Mouse (Mus musculus) layer of hippocampus, postnatal 10 days (tissue): Measurements from ENCODE around the gene Klhl5. TPM values are rescaled to one million over a fixed set of nuclear protein-coding genes. Genes with fewer than 3 reads are reported as not detected.
A peak's percentile ranks its signal among the peaks of the same experiment; 100 is the strongest.
"Not testable (repeated sequence)": the region's sequence is repeated elsewhere in the genome, so short reads cannot be mapped to it uniquely, and the experiment has no call there.

Experiments
- DNase-seq, 2 experiments: peaks; one replicate each; pipeline ENCODE4 v3.0.0; 2021; ENCODE audit warnings: low spot score in 2 of 2
- total RNA-seq, 2 experiments: library from RNA; stranded (reverse); gene quantifications; 2 replicates each; pipeline ENCODE4 v1.2.3; 2021

Klhl5 gene
- total RNA-seq, 2 experiments from 2014 or later, result 92.8 to 100 TPM

DNA sequence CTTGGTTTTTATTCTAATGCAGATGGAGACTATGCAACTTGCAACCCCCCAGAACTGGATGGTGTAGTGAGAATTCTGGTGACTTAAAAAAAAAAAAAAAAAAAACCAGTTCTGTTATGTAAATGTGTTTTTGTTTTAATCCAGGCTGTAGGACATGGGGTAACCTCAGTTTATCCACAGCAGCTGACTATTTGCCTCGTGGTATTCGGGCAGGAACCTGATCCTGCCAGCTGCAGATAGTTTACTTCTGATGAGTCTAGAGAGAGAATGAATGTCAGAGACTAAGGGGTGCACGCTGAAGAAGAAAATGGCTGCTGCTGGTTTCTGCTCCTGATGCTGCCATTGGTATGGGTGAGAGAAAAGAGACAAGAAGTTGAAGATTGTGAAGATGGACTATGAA lies 11.3 kb upstream of the Klhl5 start:
- no peak for DNase-seq

DNA sequence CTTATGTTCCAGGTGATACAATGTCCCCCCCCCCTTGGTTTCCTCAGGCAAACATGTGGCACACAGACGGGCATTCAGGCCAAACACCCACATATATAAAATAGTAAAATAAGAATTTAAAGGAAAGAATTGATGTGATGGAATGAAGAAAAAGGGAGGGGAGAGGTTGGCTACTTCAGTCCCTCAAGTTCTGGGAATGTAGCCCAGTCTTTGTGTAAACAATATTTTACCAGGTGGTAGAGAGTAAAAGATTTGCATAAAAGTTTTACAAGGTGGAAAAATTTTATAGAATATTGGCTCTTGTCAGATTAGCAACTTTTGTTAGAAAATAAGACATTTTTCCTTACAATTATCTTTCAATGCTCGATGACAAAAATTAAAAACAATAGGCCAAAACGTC lies 10.5 kb upstream of the Klhl5 start:
- no peak for DNase-seq

DNA sequence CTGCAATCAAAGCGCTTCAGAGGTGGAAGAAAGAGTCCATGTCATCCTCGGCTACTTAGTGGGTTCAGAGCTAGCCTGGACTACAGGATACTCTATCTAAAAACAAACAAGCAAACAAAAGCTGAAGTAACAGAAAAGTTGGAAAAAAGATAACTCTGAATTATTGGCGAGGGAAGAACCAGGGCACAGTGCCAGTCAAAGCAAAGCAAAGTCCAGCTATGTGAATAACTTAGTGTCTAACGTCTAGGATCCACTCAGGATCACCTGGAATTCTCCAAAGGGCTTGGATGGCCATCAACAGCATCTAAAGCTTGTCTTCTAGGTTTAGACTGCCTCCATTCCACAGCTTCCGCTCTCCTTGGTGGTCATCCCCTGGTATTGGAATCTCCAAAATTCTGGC lies 9.9 kb upstream of the Klhl5 start:
- no peak for DNase-seq

DNA sequence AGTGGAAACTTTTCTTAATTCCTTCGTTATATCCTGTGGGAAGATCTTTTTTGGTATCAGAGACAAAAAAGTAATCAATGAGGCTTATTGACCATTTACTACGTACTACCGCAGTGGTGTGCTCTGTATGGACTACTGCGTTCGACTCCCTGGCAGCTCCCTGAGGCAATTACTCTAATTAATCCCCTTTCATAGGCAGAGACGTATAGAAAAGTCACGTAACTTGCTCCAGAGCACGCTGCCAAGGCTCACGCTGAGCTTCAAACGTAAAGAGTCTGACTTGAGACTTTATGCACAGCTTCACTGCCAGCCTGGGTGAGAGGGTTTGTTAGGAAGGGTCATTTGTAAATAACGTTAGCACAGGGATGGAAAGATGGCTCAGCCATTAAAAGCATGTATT lies 7.3 kb upstream of the Klhl5 start:
- no peak for DNase-seq

DNA sequence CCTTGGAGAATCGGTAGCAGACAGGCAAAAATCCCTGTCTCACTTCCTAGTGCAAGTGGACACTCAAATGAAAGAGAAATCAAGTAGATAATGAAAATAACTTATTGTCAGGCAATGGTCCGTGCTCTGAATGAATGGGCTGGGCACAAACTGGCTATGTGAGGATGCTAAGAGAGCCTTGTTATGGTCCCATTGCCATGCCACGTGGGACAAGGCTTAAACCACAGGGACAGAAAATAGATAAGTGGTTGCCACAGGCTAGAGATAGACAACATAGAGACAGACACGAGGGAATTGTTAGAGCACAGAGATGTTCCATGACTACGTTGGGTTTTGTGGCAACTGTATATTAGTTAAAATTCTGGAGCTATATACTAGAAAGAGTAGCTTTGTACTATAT lies 6.1 kb upstream of the Klhl5 start:
- DNase-seq, result no peak

DNA sequence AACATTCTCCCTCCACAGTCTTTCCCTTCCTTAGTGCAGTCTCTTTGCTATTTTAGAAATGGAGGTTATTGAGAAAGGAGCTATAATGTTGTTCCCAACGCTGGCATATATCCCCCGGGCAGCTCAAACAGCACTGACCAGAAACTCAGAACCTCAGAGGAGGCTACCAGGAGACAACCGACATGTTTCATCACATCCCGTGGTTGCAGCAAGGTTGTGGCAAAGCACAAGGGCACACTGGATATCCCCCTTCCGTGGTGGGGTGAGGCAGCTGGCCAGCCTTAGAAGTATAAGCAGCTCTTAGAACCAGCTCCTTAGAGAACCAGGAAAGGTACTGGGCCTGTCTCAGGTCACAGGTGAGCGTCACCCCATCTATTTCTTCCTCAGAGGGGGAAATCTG lies 5.7 kb upstream of the Klhl5 start:
- no peak for DNase-seq

DNA sequence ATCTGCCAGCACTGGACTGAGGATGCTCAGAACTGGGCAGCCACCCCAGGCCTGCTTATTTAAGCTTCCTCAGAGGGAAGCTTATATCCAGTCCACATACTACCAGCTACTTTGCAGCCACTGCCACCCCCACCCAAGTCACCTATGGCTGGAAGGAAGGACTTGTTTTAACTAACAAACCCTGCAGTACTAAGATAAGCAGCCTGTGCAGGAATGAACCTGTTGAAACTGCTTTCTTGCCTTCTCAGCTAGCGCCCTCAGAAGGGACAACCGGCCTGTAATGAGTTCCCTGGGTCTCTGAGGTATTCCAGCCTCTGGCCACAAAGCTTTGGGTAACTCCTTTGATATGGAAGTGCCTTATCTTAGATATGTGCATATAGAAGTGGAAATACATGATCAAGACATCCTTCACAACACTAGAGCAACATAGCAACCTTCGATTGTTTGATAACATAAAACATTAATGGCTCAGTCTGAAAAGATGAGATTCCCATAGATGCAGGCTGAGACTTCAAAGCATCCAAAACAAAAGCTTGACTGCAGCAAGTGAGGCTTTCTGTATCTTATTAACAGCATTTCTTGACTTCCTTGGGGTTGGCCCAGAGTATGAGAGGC lies 5.2 kb upstream of the Klhl5 start:
- DNase-seq, result no peak

DNA sequence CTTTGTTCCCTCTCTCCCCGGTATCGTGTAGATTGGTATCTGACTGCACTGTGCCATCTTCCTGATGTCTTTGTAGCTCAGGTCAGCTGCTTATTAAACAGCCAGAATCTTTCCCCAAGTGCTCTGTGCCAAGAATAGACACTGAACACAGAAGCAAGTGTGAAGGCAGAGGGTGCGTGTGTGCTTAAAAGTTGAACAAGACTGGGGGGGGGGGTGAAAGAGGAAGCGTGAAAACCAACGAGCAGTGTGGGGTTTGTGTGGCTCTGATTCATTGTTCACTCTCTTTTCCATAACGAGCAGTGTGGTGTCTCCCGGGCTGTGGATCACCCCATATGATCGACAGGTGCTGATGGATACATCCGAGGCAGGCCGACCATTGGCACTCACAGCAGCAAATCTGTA lies 4.7 kb upstream of the Klhl5 start:
- no peak for DNase-seq

DNA sequence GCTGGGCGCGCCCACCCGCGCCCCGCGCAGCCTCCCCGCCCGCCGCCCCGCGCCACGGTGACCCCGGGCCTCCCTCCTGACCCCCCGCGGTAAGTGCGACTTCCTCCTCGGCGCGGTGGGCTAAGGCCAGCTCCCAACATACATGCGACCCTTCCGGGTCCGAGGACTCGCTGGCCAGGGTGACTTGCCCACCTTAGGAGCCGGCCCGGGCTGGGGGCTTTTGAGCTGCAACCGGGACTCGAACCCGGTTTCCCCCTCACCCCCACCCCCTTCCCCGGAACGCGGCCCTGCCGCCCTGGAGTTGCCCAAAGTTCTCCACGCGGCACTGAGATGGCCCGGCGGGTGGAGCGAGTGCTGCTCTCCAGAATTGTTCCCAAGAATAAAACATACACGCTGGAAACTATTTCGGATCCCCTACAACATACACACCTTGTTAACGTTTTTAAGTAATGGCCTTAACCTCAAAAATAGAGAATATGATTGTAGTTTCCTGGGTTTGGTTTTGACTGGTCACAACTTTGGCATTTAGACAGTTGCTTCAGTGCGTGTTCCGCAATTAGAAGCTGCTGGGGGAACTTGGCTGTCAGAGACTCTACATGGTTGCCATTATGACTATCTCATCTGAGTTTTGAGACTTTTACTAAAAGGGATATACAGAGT lies 564 bp downstream of the Klhl5 start:
- DNase-seq, result peak; percentile 21 to 40

DNA sequence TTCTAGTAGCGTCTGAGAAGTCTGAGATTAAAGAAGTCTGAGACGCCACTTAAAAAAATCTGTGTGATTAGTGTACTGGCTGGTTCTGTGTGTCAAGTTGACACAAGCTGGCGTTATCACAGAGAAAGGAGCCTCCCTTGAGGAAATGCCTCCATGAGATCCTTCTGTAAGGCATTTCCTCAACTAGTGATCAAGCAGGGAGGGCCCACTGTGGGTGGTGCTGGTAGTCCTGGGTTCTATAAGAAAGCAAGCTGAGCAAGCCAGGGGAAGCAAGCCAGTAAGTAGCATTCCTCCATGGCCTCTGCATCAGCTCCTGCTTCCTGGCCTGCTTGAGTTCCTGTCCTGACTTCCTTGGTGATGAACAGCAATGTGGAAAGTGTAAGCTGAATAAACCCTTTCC lies 4.9 kb downstream of the Klhl5 start:
- DNase-seq, result not testable (repeated sequence)

DNA sequence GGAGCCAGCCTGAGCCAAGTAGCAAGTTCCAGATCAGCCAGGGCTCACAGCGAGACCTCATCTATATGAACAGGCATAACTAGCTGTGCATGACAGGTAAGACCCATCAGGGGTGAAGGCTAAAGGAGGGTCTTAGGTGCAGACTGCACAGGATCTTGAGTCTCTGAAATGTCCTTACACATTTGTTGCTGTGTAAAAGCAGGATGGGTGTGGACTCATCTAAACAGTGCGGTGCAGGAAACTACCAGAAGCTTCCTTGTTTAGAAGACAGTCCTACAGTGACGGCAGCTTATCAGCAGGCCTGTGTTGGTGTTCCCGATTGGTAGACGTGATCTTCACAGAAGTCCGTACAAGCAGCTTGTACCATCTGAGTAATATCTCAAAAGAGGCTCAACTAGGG lies 6.0 kb downstream of the Klhl5 start:
- no peak for DNase-seq

DNA sequence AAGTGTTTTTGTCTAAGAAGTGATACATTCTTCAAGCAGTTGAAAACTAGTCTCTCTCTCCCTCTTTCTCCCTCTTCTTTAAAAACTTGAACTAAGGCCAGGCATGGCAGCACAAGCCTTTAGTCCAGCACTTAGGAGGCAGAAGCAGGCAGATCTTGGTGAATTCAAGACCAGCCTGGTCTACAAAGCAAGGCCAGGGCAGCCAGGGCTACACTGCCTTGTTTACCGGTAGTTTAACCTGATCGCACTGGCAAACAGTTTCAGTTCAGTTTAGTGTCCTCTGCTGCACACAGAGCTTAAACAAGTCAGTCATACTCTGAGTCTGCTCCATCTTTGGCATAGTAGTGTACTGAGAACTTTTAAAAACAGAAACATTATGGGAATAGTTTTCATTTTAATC lies 9.4 kb downstream of the Klhl5 start:
- no peak for DNase-seq

DNA sequence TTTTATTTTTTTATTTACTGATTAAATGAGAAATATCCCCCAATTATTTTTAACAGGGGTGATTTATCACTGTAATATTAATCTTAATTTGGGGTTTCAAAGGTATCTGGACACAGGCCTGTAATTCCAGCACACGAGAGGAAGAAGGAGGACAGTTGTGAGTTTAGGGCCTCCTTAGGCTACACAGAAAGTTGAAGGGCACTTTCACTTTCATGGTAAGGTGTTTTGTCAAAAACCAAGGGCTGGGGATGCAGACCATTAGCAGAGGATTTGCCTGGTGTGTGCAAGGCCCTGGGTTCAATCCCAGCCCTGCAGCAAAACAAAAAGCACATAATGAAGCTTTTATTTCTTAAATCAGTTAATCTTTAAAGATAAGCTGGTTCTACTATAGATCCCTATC lies 12.2 kb downstream of the Klhl5 start:
- no peak for DNase-seq

DNA sequence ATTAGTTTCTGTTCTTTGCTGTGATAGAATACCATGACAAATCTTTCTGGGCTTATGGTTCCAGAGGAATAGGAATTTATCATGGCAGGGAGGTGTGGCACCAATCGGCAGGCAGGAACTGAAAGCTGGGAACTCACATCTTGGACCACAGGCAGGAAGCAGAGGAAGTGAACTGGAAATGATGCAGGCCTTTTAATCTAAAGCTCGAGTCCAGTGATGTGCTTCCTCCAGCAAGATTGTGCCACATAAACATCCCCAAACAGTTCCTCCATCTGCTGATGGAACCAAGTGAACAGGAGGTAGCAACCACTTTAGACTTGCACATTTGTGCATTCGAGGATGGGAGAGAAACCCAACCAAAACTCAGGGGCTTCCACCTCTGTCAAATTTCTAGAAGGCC lies 12.6 kb downstream of the Klhl5 start:
- DNase-seq, result no peak

DNA sequence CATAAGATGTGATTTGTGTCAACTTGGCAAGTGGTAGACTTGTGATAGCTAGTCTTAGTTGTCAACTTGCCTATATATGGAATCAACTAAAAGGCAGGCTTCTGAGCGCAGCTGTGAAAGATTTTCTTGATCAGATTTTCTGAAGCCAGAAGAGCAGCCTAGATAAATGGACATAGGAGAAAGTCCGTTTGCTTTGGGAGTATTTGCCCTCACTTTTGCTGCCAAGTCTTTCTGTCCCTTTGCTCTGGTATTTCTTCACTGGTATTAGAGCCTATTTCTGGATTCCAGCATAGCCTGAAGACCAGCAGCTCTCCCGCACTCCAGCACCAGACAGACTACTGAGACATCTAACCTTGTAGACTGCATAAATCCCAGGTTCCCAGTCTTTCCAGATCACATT lies 15.3 kb downstream of the Klhl5 start:
- no peak for DNase-seq

DNA sequence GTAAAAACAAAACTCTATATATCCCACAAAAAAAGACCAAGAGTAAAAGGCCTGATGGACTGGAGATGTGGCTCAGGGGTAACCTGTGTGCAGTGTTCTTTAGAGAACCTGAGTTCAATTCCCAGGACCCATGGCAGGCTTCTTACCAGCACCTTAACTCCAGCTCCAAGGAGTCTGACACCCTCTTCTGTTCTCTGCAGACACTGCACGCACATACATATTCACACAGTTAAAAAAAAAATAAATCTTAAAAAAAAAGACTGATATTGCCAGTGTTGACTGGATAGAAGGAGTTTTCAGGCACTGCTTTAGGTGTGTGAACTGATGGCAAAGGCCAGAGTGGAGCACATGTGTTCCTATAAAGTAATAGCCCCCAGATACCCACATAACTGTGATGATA lies 18.8 kb downstream of the Klhl5 start:
- DNase-seq, result no peak

DNA sequence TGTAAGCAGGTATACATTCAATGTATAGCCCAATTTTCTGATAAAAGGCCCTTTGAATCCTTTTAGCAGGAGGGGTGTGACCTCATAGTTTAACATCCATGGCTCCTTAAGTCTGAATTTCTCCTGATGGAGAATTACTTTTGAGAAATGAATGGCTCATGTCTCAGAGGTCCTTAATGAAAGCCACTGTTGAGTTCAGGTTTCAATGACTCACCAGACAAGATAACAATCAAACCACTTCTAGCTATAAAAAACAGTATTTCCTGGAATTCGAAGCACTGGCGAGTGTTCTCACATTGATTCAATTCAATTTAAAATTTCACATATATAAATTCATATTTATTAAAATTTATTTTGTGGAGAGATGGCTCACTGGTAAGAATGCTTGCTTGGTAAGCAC lies 21.1 kb downstream of the Klhl5 start:
- no peak for DNase-seq

DNA sequence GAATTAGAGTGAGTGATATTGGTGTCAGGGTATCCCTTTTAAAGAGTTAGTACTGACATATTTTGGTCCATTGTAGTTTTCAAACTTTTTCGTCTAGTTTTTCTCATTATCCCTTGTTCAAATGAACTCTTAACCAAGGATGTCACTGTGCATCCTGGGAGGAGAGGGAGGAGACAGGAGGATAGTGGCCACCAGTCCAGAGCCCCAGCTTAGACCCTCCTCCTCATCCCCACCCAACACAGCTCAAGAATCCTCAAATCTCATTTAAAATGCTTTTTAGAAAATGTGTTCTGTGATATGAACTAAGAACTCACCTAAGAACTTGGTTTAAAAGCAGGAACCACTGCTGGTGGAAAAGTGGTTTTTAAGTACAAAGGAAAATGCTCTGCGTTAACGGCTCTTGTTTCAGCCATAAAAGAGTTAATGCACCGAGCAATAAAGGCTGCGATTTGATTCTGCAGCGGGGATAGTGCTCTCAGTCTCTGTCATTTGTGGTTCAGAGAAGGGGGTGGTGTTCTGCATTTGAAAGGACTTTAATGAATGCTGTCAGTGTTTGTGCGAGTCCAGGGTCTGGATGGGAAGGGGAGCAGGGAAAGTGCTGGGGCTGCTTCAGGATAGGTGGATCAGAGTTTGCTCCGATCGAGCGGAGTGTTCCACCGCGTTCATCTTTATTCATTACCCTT lies 23.3 kb downstream of the Klhl5 start:
- DNase-seq, result peak; percentile 61 to 68

DNA sequence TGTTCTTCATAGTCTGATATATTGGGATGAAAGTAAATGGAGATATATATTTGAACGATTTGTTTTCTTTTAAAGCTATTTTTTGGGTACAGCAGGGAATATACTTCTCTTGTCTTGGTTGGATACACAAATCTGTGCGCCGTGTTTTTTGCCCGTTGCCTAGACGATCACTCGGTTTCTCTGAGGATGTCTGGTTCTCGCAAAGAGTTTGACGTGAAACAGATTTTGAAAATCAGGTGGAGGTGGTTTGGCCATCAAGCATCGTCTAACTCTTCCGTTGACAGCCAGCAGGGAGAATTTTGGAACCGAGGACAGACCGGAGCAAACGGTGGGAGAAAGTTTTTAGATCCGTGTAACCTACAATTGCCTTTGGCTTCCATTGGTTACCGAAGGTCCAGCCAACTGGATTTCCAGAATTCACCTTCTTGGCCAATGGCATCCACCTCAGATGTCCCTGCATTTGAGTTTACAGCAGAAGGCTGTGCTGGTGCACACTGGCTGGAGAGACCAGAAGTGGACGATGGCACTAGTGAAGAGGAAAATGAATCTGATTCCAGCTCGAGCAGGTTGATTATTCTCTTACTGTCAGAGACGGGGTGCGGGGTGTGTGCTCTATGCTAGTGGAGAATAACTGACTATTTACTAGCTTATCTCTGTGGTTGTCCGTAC lies 24.0 kb downstream of the Klhl5 start:
- peak; percentile 46 to 50 for DNase-seq

DNA sequence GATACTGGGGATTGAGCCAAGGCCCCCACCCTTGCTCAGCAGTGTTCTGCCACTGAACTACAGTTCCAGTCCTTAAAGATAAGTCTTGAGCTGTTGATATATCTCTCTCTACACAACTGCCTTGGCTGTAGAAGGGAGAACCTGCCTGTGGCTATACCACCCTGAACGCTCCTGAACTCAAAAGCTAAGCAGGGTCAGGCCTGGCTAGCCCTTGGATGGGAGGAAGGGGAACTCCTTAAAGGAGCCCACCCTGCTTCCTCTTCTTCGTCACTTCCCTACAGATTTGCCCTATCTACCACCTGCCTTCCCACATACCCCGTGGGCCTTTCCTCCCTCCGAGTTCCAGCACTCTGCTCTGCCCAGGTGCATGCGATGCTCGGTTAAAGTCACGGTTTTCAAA lies 28.8 kb downstream of the Klhl5 start:
- no peak for DNase-seq

DNA sequence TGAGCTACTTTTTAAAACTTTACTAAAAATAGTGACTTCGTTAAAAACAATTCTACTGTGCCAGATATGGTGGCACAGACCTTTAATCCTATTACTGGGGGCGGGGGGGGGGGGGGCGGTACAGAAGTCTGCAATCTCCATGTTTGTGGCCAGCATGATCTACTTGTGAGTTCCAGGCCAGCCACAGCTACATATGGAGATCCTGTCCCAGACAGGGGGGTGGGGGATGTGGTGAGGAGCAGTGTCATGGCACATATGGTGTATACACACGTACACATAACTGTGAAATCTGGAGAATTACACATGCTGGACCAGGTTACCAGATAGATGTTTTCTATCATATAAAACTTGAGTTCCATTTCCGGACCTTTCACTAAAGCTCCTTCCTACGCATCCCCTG lies 29.7 kb downstream of the Klhl5 start:
- DNase-seq, result no peak

DNA sequence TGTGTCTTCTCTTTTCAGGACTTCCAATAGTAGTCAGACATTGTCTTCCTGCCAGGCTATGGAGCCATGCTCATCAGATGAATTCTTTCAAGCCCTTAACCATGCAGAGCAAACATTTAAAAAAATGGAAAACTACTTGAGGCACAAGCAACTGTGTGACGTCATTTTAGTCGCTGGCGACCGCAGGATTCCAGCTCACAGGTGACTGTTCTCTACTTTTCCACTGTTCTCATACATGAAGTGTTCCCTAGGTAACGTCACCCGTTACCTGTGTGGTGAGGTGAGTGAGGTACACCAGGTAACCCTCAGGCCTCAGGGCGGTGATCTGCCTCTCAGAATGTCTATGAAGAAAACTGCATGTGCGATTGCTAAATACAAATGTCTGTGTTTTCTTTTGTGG lies 33.9 kb downstream of the Klhl5 start:
- no peak for DNase-seq
